Mouse (Mus musculus): ENCODE data around the gene Cirbp.

The Cirbp gene

DNA sequence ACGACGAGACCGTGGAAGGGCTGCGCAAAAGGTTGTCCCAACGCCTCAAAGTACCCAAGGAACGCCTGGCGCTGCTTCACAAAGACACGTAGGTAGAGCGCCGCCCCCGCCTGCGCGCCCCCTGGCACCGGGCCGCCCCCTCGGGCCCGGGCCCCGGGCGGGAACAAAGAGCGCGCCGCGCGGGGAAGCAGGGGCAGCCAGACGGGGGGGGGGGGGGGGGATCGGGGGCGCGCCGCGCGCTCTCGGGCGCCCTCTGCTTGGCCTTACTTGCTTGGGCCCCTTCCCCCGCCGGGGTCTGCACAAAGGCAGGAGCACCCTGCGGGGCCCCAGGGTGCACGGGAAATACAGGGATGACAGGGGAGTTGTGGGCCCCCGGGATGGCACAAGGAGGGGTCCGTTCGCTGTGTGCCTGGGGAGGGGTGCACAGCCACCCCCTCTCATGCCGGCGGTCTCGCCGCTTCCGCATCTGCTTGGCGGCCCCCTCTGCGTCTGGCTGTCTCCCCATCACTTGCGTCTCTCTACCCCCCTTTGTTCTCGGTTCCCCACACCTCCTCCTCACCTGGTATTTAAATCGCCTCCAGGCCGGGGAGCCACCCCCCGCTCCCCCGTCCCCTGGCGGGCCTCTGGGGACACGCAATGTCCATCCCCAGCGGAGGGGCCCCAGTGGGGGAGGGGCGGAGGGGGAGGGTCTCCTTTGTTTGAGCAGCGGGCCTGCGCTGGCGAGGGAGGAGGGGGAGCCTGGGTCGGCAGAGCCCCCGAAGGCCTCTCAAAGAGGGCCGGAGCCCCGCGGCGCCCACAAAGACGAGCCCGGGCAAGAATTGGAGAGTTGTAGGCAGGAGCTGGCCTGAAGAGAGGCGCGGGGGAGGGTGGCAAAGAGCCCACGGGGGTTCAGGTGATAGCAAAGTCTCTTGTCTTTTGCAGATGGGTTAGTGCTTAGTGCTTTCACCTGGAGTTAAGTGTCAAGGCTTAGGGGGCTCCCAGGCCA lies 15.3 kb upstream of the Cirbp start:
- DNase-seq (ENCODE audit: low read depth, low spot score): peak; percentile 55

DNA sequence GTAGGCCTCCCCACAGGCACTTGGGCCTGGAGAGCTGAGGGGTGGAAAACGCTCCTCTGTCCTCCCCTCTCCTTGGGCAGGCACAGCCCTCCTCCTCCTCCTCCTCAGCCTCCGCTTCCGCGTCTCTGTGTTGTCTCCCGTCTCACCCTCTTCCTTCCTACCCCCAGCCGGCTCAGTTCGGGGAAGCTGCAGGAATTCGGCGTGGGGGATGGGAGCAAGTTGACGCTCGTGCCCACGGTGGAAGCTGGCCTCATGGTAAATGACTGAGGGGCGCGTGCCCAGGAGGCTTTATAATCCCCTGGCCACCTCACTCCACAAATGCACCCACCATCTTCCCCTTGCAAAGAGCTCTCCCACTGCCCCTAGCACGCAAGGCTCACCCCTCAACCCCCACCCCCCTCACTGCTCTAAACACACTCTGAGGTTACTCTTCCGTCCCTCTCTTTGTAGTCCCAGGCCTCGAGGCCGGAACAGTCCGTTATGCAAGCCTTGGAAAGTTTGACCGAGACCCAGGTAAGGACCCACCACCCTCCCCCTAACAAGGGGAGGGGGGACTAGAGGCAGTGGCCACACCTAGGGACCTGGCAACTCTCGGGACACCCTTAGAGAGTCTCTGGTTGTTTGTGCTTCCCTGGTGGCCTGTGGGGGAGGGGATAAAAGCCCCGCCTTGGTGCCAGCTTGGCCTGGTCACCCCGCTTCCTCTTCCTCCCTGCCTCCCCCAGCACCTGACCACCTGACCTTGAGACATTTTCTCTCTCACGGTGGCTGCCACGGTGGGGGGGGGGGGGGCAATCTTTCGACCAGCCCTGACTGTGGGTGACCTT lies 14.4 kb upstream of the Cirbp start:
- peak; percentile 71 for DNase-seq (ENCODE audit: low read depth, low spot score)

DNA sequence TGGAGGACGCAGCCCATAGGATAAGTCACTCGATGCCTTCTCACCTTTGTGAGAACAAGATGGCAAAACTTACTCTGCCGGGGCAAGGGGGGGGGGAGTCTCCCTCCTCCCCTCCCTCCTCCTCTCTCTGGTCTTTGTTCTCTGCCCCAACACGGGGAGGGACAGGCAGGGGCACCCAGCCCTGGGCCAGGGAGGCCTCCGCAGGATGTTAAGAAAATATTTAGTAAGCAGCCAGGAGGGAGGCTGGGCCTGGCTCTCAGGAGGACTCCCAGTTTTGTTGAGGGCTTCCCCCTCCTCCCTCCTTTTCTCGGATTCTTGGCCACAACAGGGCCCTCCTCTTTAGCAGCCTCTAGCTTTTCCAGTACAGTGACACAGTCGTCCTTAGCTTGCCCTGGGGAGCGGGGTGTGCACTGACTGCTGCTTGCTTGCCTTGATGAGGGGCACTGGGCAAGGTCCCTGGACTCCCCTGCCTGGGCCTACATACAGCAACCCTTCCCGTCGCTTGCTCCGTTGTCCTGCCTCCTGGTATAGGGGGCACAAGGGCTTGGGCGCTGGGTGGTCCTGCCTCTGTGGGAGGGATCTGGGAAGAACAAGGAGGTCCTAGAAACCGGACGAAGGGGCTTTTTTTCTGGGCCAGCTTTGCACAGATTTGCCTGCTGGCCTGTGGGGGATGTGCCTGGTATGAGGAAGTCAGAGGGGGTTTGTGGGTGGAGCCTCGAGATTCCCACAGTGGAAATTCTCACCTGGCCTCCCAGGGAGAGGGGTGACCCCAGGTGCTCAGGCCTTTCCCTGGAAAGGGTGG lies 13.5 kb upstream of the Cirbp start:
- DNase-seq (ENCODE audit: low read depth, low spot score): peak; percentile 37

DNA sequence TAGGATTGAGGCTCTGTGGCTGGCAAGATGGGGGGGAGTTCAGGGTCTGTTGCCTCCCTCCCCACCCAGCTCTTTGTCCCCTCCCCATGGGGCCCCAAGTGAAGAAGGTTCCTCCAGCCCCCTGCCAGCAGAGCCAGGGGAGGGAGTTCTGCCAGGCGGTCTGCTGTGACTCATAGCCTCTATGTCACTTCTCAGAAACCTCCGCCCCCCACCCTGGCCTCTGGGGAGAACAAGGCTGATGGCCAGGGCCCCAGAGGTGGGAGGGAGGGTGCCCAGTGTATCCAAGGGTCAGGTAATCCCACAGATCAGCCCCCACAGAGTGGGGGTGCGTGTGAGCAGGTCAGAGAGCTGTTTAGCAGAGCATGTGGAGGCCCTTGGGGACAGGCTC lies 12.9 kb upstream of the Cirbp start:
- DNase-seq (ENCODE audit: low read depth, low spot score): no peak

DNA sequence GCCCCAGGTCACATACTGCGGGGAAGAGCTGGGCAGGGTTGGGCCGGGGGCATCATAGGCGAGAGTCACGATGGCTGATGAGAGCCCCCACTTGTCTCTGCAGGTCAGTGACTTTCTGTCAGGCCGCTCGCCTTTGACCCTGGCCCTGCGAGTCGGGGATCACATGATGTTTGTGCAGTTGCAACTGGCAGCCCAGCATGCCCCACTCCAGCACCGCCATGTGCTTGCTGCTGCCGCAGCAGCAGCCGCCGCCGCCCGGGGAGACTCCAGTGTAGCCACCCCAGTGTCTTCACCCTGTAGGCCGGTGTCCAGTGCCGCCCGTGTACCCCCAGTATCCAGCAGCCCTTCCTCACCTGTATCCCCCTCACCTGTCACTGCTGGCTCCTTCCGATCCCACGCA lies 12.1 kb upstream of the Cirbp start:
- no peak for DNase-seq (ENCODE audit: low read depth, low spot score)

DNA sequence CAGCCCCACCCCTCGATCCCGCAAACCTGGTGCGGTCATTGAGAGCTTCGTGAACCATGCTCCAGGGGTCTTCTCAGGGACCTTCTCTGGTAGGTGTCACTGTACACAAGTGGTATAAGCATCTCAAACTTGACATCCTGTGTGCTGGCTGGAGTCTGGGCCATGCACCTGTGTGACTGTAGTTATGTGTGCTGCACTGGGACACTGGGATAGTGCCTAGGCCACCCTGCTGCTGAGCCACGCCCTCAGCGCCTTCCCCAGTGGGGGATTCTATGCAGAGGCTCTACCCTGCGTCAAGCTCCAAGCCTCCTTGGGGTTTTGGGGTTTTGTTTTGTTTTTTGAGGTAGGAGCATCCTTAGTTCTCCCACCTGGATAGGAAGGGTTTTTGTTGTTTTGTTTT lies 11.4 kb upstream of the Cirbp start:
- no peak for DNase-seq (ENCODE audit: low read depth, low spot score)

DNA sequence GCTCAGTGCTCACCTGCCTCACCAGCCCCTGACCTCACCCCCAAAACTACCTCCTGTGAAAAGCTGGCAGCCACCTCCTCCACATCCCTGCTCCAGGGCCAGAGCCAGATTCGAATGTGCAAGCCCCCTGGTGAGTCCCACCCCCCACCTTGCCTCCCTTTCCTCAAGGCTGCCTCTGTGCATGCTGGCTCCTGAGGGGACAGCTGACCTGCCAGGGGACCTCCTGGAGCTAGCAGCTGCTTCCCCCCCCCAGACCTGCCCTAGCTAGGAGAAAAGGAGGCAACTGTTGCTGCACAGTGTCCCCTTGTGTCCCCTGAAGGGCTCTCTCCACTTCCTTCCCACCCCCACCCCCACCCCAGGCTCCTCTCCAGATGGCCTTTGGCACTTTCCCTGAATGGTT lies 10.5 kb upstream of the Cirbp start:
- DNase-seq (ENCODE audit: low read depth, low spot score): no peak

DNA sequence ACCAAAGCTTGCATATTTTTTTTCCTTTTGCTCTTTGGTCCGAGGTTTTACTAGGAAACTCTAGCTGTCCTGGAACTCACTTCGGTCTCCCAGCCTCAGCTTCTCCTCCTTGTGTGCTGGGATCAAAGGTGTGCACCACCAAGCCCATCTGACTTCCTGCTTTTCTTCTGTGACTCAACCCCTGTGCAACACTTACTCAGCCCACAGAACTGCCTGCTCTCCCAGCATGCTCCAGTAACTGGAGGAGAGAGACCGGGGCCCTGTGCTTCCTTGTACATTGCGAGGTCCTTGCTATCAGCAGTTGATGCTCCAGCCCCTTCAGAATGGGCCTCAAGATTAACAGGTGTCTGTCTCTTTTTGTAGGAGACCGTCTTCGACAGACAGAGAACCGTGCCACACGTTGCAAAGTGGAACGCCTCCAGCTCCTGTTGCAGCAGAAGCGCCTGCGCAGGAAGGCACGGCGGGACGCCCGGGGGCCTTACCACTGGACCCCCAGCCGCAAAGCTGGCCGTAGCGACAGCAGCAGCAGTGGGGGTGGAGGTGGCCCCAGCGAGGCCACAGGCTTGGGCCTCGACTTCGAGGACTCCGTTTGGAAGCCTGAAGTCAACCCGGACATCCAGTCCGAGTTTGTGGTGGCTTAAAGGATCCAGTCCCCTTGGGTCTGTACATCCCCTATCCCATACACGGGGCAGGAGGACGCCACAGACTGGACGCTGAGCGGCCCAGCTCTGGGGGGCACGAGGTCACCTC lies 9.6 kb upstream of the Cirbp start:
- DNase-seq (ENCODE audit: low read depth, low spot score): no peak

DNA sequence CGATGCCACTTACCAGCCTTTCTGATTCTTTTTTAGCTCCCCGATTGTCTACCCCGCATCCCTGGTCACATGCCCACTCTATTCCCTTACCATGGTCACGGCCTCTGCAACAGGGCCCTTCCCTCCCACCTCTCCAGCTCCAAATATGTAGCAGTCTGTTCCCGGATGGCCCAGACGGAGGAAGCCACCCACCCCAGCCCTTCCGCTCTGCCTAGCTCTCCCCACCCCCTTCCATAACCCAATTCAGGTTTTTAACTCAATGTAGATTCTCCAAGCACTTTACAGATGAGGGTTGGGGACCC lies 9.1 kb upstream of the Cirbp start:
- no peak for DNase-seq (ENCODE audit: low read depth, low spot score)

DNA sequence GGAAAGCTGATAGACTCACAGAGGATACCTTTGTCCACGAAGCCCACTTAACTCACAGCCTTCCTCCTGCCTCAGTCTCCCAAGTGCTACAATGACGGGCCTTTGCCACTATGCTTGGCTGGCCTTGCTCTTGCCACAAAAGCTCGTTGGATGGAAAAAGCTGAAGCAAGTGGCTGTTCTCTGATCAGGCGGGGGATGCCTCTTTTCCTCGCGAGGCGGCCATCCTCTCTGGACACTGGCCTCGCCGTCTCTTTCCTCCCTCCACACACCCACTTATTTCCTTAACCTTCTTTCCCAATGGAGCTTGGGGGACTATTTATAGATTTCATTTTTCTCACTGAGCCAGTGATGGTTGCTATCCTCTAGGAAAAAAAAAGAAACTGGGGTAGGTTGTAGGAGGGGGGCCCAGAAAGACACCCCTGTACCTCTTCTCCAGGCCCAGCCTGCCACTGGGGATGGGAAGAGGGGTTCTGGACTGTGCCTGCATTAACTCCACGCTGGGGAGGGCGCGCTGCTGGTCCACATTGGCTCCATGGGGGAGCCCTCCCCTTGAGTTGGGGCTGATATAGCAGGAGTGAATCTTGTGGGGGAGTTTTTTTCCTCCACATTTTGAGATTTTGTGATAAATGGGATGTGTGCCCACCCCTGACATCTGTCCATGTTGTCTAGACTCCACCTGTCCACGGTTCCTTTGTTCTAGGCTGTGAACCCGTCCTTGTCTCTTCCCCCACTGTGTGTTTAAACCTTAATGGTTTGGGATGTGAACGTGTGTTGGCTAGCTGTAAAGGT lies 8.4 kb upstream of the Cirbp start:
- DNase-seq (ENCODE audit: low read depth, low spot score): no peak

DNA sequence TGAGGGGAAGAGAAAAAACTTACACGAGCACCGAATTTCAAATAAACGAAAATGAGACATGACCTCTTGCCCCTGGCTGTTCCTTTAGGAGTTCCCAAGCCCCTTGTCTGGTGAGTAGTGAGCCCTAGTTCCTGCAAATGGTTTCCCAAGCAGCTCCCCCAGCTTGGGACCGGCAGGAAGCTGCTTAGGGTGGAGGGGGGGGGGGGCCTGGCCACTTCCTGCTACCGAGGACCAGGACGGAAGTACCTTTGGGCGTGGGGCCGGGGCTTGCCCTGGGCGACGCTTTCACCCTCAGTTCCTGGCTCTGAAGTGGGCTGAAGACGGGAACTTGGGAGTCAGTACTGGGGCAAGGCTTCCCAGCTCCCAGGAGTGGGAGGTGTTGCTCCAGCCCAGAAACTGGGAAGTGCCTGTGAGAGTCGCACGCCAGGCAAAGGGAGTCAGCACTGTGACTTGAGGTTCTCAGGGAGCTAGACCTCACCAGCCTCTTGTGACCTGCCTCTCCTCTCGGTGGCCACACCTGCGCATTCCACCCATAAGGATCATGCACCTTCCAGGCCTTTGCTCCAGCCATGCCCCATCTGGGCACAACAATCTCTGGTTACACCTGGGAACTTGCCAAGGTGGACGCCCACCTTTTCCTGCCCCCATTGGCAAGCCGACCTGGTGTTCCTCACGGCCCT lies 7.3 kb upstream of the Cirbp start:
- peak; percentile 66 for DNase-seq (ENCODE audit: low read depth, low spot score)

DNA sequence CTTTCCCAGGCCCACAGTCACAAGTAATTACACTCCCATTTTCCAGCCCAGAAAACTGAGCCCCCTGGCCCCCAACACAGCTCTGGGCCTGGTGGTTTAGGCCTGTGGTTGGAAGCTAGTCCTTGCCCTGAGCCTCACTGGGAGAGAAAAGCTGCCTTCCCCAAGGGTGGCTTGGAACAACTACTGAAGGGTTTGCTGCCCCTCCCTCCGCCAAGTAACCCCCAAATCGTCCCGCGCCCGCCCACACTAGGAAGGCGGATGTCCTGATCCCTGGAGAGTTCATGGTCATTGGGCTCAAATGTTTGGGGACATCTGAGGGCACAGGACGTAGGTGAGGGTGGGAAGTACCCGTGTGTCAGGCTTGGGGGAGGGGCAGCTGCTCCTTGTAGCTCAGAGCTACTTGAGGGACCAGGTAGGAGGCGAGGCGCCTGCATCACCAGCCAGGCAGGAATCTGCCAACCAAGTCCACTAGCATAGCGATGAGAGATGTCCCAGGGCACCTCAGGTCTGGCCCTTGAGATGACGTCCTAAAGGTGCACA lies 6.7 kb upstream of the Cirbp start:
- peak; percentile 68 for DNase-seq (ENCODE audit: low read depth, low spot score)

DNA sequence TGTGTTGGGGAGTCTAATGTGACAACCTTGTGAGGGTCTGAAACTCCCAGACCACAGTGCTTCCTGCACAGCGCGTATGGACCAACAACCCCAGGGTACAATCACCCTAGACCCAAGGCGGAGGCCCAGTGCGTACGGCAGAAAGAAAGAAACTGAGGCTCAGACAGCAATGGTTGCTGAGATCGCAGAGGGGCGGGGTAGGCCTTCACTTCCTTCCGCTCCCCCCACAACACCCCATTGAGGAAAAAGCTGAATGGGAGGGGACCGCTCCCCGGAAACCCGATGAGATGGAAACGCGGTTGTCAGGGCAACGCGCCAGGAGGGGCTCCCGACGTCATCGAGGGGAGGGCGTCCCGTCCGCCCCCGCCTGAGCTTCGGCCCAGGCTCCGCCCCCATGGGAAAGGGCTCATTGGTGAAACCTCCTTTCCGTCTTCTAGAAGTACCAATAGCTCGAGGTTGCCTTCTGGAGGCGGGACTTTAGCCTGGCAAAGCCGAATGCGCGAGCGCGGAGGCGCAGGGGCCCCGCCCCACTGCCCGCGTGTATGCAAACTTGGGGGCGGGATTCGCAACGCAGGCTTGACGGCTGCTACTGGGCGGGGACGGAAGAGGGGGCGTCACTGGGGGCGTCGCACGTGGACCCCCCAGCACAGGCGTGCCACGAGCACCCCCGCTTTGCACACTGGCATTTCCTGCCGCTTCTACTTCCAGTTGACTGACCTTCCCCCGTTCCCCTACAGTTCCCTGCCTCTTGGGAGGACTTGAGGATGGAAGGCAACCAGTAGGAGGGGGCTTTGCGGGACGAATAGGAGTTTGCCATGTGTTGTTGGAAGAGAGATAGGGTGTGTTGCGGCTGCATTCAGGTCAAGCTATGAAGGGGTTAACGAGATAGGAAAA lies 6.0 kb upstream of the Cirbp start:
- DNase-seq (ENCODE audit: low read depth, low spot score): peak; percentile 98

DNA sequence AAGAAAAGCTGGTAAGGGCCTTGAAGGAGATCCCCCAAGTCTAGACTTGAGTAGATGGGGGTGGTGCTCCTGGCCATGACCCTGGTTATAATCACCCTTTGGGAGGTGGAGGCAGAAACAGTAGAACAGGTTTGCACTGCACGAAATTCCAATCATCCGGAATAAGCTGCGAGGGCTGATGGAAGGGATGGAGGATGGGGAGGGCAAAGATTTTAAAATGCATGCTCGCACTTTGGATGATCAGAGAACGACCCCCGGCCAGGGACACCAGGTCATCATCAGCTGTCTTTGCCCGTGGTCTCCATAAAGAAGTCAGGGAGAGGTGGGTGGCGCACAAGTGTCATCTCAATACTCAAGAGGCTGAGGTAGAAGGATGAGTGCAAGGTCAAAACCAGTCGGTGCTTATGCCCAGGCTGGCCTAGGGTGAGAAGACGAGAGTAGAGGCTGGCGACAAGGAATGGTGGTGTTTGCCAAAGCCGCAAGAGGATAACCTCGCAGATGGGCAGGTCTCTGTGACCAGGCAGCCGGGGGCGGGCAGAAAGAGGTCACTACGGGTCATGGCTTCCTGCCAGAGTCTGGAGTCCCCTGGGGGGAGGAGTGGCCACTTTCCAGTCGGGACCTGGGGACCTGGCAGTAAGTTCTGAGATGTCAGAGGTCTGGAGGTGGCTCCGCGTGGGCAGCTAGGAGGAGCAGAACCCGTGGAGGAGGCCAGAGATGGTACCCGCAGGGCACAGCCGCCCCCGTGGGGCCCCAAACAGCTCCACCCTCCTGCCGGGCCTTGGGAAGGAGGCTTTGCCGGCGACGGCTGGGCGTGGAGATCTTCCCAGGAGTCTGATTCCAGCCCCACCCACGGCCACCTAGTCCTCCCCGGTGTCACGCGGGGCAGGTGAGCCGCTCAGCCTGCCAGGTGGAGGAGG lies 5.1 kb upstream of the Cirbp start:
- peak; percentile 75 for DNase-seq (ENCODE audit: low read depth, low spot score)

DNA sequence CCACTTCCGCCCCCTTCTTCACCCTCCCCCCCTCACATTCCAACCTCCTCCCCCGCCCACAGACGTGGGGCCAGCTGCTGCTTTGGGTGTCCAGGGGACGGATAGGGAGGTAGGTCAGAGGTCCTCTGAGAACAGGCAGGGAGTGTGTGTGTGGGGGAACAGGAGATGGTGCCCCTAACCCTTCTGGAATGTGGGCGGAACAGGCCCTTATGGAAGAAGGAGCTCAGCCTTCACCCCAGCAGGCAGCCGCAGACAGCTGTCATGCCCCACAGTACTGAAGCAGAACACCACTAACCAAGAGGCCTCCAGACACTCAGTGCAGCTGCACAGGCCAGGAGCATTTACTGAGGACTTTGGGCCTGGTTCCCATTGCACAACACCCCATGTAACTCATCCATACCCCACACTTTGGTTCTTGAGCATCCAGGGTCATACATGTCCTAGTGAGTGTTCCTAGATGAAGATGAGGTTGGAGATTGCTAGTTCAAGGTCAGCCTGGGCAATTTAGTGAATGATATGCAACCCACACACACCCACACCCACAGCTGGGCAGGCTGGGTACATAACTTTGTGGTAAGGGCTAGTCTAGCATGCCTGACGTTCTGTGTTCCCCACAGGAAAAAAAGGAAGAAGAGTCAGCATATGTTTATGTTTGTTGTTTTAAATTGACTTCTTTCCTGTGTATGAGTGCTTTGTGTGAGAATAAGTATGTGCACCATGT lies 4.1 kb upstream of the Cirbp start:
- DNase-seq (ENCODE audit: low read depth, low spot score): peak; percentile 69

DNA sequence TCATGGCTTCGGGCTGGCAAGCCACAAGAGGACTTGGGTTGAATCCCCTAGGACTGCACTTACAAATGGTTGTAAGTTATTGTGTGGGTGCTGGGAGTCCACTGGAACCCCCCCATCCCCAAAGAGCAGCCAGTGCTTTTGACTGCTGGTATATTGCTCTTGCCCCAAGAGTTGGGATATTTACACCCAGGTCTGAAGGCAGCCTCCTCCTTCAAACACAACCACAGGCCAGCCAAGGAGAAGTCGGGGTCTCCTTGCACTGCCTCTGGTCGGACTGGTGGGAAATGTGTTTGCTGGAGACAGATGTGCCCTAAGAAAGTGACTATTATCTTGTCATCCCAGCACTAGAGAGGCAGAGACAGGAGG lies 3.6 kb upstream of the Cirbp start:
- no peak for DNase-seq (ENCODE audit: low read depth, low spot score)

DNA sequence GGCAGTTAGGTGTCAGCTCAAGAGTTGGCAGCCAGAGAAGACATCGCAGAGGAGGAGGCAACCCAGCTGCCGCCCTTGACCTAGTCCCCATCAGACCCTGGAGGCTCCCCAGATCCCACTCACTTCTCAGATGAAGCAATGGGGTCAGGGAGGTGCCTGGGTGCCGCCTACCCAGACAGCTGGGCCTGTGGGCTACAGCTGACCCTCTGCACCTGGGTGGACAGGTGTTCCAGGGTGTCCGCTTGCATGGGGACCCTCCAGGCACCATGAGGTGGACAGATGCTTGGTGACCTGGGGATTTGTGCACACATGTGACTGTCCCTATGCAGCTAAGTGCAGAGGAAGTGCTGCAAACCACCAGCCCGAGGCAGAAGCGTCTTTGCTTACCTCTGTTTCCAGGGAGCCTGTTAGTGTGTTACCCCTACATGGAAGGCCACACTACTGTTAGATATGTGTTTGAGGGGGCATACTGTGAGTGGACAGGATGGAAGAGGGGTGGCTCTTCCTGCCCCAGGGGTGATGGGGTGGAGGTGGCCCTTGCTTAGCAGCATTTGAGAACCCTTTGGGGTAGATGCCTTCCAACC lies 3.0 kb upstream of the Cirbp start:
- DNase-seq (ENCODE audit: low read depth, low spot score): no peak

Data from ES-CJ7 (cell line).